Mouse (Mus musculus) thymus, adult 18-20 months (tissue): ENCODE results near the gene Gm10490.

Experiments
- DNase-seq, 2 experiments: peaks; one replicate each; pipeline ENCODE4 v3.0.0; 2022; ENCODE audit warnings: mixed read lengths in 2 of 2

The Gm10490 gene

GRCm38 (mm10) chrX:7927116-7927515 is 17.8 kb downstream of the Gm10490 start:
- DNase-seq: no peak

- DNase-seq: no peak
These were observed 19.0 kb downstream of the Gm10490 start, which contains the start of gene Eras for GRCm38 (mm10) chrX:7928270-7928790. Gene Eras, minus strand, starts transcription at chrX:7928607.

GRCm38 (mm10) chrX:7936874-7937273 is 27.5 kb downstream of the Gm10490 start:
- no peak for DNase-seq

GRCm38 (mm10) chrX:7937667-7938066 is 28.3 kb downstream of the Gm10490 start:
- DNase-seq: no peak

GRCm38 (mm10) chrX:7945618-7946017 is 36.3 kb downstream of the Gm10490 start:
- DNase-seq: no peak

- DNase-seq: peak in 1 of 2 experiments; percentile 14
These were observed 38.0 kb downstream of the Gm10490 start, which contains the start of gene Hdac6 for GRCm38 (mm10) chrX:7947108-7947899. Gene Hdac6, minus strand, starts transcription at chrX:7947889.

- peak; percentile 65 to 82 for DNase-seq
These were observed 38.7 kb downstream of the Gm10490 start for GRCm38 (mm10) chrX:7947900-7948492.

GRCm38 (mm10) chrX:7950091-7950490 is 40.7 kb downstream of the Gm10490 start:
- DNase-seq: no peak

- no peak for DNase-seq
These were observed 49.5 kb downstream of the Gm10490 start for GRCm38 (mm10) chrX:7958868-7959267.
